Mouse (Mus musculus) forebrain, embryonic 16.5 days (tissue): Measurements from ENCODE around the gene Kmt2a. TPM values are rescaled to one million over a fixed set of nuclear protein-coding genes. Genes with fewer than 3 reads are reported as not detected.

Experiments used
- ATAC-seq: fragments of 200-750 bp; cut with Nextera tagmentation; 2 replicates; pipeline ENCODE4 v1.8.0; 2017; ENCODE audit warnings: mild to moderate bottlenecking, moderate library complexity
- H3K27ac ChIP-seq: fragments of 300-500 bp; sonication (generic); 2 replicates; pipeline ENCODE4 v1.5.1; 2014; ENCODE audit warnings: low read length, control low read depth
- H3K27me3 ChIP-seq: fragments of 300-500 bp; sonication (generic); replicated peaks from 2 replicates; pipeline ENCODE4 v1.6.1; 2014; ENCODE audit warnings: low read length; ENCODE audit not compliant: control insufficient read depth, insufficient read depth
- H3K36me3 ChIP-seq: fragments of 300-500 bp; sonication (generic); 2 replicates; pipeline ENCODE4 v1.6.1; 2014; ENCODE audit not compliant: control insufficient read depth, insufficient read depth
- H3K4me1 ChIP-seq: fragments of 300-500 bp; sonication (generic); replicated peaks from 2 replicates; pipeline ENCODE4 v1.6.1; 2014; ENCODE audit warnings: low read length; ENCODE audit not compliant: control insufficient read depth, insufficient read depth
- H3K4me2 ChIP-seq: fragments of 300-500 bp; sonication (generic); 2 replicates; pipeline ENCODE4 v1.6.1; 2014; ENCODE audit warnings: mild to moderate bottlenecking, low read length, control low read depth
- H3K4me3 ChIP-seq: fragments of 300-500 bp; sonication (generic); replicated peaks from 2 replicates; pipeline ENCODE4 v1.5.1; 2014; ENCODE audit warnings: mild to moderate bottlenecking, low read length, control low read depth
- H3K9ac ChIP-seq: fragments of 300-500 bp; sonication (generic); replicated peaks from 2 replicates; pipeline ENCODE4 v1.6.1; 2014; ENCODE audit warnings: low read depth, low read length, control low read depth
- H3K9me3 ChIP-seq: fragments of 300-500 bp; sonication (generic); 2 replicates; pipeline ENCODE4 v1.6.1; 2016; ENCODE audit warnings: low read length; ENCODE audit not compliant: control insufficient read depth
- WGBS: fragments of 180-500 bp; shearing (Covaris S2); extraction: QIAGEN DNeasy Blood & Tissue Kit; methylation state at CpG from one replicate; pipeline ENCODE4 v1.1.7; 2014; 5-methylcytosine and 5-hydroxymethylcytosine counted together
- polyA plus RNA-seq: library from polyadenylated mRNA; unstranded; fragments of >200 nt; fragmentation: Nextera tagmentation; extraction: Ambion mirVana; gene quantifications from 2 replicates; pipeline ENCODE4 v1.2.1, GENCODE M21; 2015

The Kmt2a gene
- polyA plus RNA-seq, 1 experiment from 2014 or later: 24.3 TPM

DNA sequence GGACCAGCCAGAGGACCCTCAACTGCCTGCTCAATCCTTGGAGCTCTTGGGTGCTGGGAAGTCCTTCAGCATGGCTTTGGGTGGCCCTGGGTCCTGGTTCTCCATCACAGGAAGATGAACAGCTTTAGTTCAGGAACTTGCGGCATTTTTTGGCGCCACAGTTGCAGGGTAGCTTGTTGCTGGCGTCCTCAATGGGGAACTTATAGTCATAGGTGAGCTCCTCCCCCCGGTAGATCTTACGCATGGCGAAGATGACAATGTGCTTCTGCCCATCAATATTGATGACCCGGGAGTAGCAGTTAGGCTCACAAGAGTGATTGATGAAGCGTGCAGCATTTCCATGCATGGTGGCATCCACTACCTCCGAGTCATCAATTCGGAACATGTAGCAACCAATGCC lies 73.3 kb downstream of the Kmt2a start:
- no peak overlapping the region for H3K4me3 ChIP-seq
- H3K27me3 ChIP-seq: no peaks in the 10 kb centered on the region
- H3K36me3 ChIP-seq: peaks cover 64% of the 10 kb centered on the region
- no peak overlapping the region for H3K9ac ChIP-seq
- WGBS: 95% methylated on average over 10 of the region's 10 CpGs
- no peak overlapping the region for H3K27ac ChIP-seq
- no peaks in the 10 kb centered on the region for H3K9me3 ChIP-seq
- no peak overlapping the region for H3K4me2 ChIP-seq
- ATAC-seq: no peak
- no peaks in the 10 kb centered on the region for H3K4me1 ChIP-seq

DNA sequence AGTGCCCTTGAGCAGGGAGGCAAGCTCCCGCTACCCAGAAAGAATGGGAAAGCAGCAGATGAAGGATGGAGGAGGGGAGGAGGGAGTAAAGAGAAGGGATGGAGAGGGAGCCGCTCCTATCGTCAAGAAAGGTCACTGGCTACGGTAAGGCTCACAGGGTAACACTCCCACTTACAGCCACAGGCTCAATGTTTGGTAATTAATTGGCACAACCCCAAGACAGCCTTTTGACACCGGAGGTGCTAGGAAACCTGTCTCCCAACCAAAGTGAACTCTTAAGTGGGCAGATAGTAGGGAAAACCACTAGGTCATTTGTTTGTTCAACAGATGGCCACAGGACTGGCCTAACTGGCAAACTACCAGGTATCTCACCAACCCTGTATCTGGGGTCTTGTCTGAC lies 74.0 kb downstream of the Kmt2a start:
- H3K4me3 ChIP-seq: no peak overlapping the region
- H3K27me3 ChIP-seq: no peaks in the 10 kb centered on the region
- H3K4me2 ChIP-seq: no peak overlapping the region
- no peaks in the 10 kb centered on the region for H3K4me1 ChIP-seq
- H3K36me3 ChIP-seq: peaks cover 60% of the 10 kb centered on the region
- H3K9ac ChIP-seq: no peak overlapping the region
- no peak overlapping the region for H3K27ac ChIP-seq
- no peaks in the 10 kb centered on the region for H3K9me3 ChIP-seq
- 66% methylated on average over 5 of the region's 5 CpGs for WGBS
- no peak for ATAC-seq

DNA sequence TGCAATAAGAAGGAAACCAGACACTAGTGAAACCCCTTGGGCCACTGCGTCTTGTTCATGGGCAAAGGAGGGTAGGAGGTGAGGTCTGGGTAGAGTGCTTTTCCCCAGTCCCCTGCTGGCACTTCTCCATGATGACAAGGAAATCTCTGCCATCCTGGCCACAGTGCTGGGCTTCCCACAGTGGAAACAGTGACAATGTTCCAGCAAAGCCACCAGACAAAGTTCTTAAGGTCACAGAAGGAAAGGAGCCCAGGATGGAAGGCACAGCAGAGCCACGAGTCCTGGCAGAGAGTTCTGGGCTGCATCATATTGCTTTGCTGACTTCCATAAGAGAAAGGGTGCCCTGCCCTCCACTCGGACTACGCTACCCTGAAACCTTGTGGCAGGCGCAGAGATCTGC lies 75.6 kb downstream of the Kmt2a start:
- H3K4me1 ChIP-seq: no peaks in the 10 kb centered on the region
- no peak overlapping the region for H3K4me2 ChIP-seq
- no peak overlapping the region for H3K4me3 ChIP-seq
- no peak overlapping the region for H3K27ac ChIP-seq
- no peak for ATAC-seq
- H3K27me3 ChIP-seq: no peaks in the 10 kb centered on the region
- no peaks in the 10 kb centered on the region for H3K9me3 ChIP-seq
- H3K36me3 ChIP-seq: peaks cover 45% of the 10 kb centered on the region
- no peak overlapping the region for H3K9ac ChIP-seq
- 96% methylated on average over 5 of the region's 5 CpGs for WGBS

DNA sequence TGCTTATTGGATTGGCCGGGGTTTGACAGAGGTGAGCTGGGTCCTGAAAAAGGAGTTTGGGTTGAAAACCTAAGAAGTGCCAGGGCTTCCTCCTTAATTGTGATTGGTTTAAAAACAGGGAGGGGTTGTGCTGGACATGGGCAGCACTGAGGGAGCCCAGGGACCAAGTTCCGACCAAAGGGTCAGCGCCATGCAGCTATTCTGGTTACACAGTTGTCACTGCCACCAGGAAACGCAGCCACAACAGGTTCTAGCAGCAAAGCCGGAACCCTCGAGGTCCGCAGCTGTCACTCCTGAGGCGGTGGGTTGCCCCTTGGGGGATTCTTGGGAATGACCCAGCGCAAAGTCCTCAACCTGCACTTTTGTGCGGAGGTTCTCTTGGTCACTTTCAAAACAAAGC lies 76.4 kb downstream of the Kmt2a start:
- Histone ChIP-seq H3K4me1 (peaks cover 5% of the 10 kb centered on the region), H3K27ac (no peak overlapping the region), H3K9me3 (no peaks in the 10 kb centered on the region), H3K27me3 (no peaks in the 10 kb centered on the region), H3K4me3 (no peak overlapping the region), H3K36me3 (peaks cover 37% of the 10 kb centered on the region), H3K9ac (no peak overlapping the region), H3K4me2 (no peak overlapping the region)
- no peak for ATAC-seq
- WGBS: 93% methylated on average over 10 of the region's 10 CpGs

DNA sequence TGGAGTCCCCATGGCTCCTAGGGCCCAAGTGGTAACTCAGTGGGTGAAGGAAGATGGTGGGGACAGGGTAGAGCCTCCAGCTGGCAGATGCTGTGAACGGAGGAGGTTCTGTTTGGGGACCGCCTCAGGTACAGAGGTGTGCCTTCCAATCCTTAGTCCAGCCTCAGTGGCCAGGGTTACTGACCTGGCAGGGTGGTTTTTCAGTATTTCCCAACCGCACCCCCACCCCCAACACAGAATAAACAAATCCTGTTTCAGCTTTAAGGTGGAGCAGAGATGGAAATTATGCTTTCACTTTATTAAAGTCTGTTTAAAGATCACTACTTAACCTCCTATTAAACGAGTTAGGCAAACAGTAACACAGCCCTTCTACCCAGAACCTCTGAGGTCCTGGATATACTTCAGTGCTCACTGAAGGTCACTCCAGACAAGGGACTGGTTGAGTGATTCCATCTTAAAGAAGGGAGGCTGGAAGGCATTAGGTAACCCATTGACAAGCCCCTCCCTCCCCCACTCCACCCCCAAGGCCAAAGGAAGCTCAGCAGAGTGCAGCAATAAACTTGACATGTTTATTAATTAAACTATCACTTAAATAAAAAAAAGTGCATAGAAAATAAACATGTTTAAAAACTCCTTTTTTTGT lies 78.2 kb downstream of the Kmt2a start, which contains the start of gene Ttc36:
Gene Ttc36, minus strand, starts transcription at position 265 of the 643 bp plus-strand sequence.
- no peak for ATAC-seq
- WGBS: 81% methylated on average over 4 of the region's 4 CpGs
- H3K9me3 ChIP-seq: no peaks in the 10 kb centered on the region
- H3K36me3 ChIP-seq: peaks cover 19% of the 10 kb centered on the region
- H3K4me3 ChIP-seq: no peak within 1 kb of the TSS
- H3K27me3 ChIP-seq: no peaks in the 10 kb centered on the region
- no peak within 1 kb of the TSS for H3K27ac ChIP-seq
- peaks cover 13% of the 10 kb centered on the region for H3K4me1 ChIP-seq
- no peak within 1 kb of the TSS for H3K9ac ChIP-seq
- no peak within 1 kb of the TSS for H3K4me2 ChIP-seq

DNA sequence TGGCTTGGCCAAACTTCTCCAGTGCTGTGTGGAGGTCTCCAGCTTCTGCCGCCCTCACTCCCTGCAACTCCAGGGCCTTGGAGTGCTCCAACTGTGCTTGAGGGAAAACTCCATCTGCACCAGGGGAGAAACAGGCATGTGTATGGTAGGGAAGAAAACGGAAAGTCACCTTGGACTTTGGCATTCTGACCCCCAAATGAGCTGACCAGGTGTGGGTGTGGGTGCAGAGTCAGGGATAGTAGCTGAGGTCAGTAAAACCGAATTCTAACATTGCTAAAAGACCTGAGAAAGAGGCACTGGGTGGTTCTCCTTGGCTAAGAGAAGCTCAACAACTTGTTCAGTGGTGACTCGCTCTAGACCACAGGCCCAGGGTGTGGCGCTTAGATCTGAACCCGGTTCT lies 79.4 kb downstream of the Kmt2a start:
- Histone ChIP-seq H3K9ac (no peak overlapping the region), H3K9me3 (no peaks in the 10 kb centered on the region), H3K4me1 (peaks cover 13% of the 10 kb centered on the region), H3K27me3 (no peaks in the 10 kb centered on the region), H3K4me3 (no peak overlapping the region), H3K4me2 (no peak overlapping the region), H3K36me3 (peaks cover 9% of the 10 kb centered on the region), H3K27ac (no peak overlapping the region)
- 82% methylated on average over 6 of the region's 6 CpGs for WGBS
- ATAC-seq: no peak

DNA sequence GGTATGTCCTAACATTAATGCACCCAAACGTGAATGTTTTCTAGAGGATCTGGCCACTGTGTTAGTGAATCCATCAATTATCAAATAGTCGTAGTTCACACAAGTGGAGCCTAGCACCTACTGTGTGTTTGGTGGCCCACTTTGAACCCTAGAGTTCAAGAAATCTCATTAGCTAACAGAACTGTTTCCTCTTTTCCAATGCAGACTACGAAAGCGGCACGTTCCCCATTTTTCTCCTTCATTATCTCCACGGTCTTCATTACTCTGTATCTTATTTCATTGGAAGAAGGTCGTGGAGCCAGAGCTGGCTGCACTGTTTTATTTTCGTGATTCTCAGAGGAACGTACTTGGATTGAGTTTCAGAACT lies 81.2 kb downstream of the Kmt2a start:
- Histone ChIP-seq H3K4me2 (peak overlapping the region; percentile 85), H3K36me3 (no peaks in the 10 kb centered on the region), H3K9me3 (no peaks in the 10 kb centered on the region), H3K27me3 (no peaks in the 10 kb centered on the region), H3K27ac (no peak overlapping the region), H3K4me3 (peak overlapping the region; percentile 64), H3K4me1 (peaks cover 13% of the 10 kb centered on the region), H3K9ac (no peak overlapping the region; the same call in 1 of the 2 replicates)
- WGBS: 42% methylated on average over 9 of the region's 9 CpGs
- ATAC-seq: no peak

DNA sequence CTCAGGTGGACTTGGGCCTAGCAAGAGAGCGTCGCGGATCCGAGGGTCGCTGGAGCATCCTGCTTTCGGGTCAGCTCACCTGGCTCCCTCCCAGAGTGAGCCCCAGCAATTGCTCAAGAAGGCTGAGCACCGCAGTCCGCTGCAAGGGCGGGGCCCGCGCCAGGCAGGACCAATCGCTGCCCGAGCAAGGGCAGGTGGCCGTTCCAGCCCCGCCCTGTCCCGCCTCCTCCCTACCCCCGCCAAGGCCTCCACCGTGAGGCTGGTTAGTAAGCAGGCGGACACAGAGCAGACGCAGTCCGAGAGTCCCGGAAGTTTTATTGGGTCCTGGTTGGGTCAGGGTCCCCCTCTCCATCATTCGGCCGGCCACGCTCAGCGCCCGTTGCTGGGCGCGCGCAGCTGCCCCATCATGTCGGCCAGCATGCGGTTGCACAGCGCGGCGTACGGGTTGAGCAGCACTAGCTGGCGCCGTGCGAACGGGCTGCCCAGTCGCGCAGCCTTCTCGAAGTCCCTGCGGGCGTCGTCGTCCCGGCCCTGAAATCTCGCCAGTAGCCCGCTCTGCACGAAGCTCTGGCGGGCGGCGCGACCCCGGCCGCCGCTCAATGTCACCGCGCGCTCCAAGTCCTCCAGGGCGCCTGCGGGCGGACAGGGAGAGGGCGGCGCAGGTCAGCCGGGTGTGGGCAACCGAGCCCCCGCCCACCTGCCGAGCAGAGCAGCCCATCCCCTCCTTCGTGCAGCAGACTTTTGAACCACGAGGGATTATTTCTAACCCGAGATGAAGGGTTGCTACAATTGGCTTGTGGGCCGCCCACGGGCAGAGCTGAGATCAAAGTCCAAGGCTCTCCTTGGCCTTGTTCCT lies 81.8 kb downstream of the Kmt2a start, which contains the start of gene Tmem25:
Gene Tmem25, minus strand, starts transcription at position 206 of the 856 bp plus-strand sequence.
- WGBS: under 1% methylated on average over 75 of the region's 75 CpGs
- Histone ChIP-seq H3K36me3 (no peaks in the 10 kb centered on the region), H3K4me2 (peak within 1 kb of the TSS; percentile 85), H3K9me3 (no peaks in the 10 kb centered on the region), H3K9ac (peak within 1 kb of the TSS; percentile 69), H3K27ac (0 out of 2 replicates have a peak within 1 kb of the TSS, but pooled peaks have one; percentile 10), H3K4me1 (peaks cover 13% of the 10 kb centered on the region), H3K27me3 (no peaks in the 10 kb centered on the region), H3K4me3 (peak within 1 kb of the TSS; percentile 64)
- ATAC-seq: peak; percentile 98

DNA sequence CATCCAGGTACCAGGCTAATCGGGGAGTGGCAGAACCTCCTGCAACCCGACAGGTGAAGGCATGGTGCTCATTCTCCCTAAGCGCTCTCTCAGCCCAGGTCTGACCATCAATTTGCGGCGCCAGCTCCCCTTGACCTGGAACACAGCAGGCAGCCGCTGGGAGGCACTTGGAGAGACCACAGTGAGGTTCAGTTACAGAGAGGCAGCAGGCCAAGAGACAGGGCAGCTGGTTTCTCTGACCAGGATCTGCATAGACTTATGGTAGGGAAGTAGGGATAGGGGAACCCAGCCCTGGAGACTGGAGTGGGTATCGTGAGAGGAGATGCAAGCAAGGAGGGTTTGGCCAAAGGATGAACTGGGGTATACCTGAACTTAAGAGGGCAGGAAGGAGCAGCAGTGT lies 82.8 kb downstream of the Kmt2a start:
- whole genome bisulfite sequencing: 42% methylated on average over 7 of the region's 7 CpGs
- no peak overlapping the region for H3K9ac ChIP-seq
- no peaks in the 10 kb centered on the region for H3K36me3 ChIP-seq
- no peak overlapping the region for H3K27ac ChIP-seq
- no peak for ATAC-seq
- peaks cover 13% of the 10 kb centered on the region for H3K4me1 ChIP-seq
- no peaks in the 10 kb centered on the region for H3K9me3 ChIP-seq
- H3K4me2 ChIP-seq: peak overlapping the region; percentile 85
- H3K4me3 ChIP-seq: peak overlapping the region; percentile 64; the same call in 1 of the 2 replicates
- no peaks in the 10 kb centered on the region for H3K27me3 ChIP-seq
